Mouse (Mus musculus): ENCODE data around the gene Sema6d. TPM values are rescaled to one million over a fixed set of nuclear protein-coding genes. Genes with fewer than 3 reads are reported as not detected.

Gene Sema6d
- polyA plus RNA-seq, 1 experiment = 6.9 TPM

DNA sequence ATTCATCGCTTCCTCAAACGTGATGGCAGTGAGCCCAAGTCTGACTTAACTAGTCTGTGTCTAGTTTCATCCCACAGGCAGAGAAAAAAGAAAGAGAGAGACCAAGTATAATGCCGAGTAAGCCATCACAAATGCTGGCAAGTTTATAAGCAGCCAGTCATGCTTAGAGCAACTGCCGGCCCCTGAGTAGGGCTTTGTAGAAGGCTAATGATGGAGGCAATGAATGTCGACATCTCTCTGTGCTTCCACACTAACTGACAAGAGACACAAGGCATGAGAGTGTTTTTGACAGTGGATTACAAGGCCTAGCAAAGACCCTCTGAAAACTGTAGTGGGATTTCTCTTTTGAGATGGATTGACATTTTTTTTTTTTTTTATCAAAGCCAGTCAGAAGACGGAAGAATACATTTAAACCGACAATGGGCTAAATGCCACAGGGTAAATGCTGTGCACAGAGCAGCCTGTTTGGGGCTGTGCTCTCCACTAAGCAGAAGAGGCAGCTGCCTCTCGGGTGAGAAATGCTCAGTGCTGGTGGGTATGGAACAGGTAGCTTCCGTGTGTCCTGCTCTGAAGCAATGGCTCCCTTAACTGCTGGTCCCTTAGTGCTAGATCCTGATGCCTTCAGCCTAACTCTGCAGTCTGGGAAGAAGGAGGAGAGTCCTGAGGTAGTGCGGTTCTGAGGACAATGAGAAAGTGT, 380.7 kb downstream of the Sema6d start:
- DNase-seq (ENCODE audit: low read depth) = no peak

DNA sequence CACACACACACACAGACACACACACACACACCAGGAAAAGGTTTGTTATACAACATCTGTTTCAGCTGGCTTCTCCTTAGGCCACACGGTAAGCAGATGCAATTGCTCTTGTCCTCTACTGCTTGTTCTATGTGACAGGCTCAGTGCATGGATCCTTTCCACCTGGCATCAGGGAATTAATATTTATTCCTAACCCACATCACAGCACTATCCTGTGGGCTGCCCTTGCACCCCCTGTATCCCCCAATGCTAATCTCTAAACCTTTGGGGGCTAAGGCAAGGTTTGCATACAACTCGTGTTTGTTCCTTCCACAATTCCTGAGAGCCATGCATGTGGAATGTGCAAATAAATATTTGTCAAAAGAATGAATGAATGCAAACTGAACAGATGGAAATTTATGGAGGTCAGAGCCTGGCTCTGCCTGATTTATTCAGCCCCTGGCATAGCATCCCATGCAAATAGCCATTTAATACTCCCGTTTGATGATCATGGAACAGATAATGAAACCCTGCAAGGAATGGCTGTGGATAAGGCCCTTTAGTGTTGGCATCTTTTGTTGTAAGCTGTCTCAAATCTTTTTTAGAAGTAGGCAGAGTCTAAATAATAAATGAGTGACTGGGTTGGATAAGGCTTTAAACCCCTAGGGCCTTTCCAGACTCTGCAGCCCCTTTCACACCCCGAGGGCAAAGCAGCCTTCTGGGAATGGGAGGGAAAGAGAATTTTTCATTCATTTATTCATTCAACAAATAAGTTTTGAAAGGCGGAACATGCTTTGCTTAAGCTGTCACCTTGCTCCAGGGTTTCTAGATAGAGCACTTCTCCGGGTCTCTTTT, 383.1 kb downstream of the Sema6d start:
- DNase-seq (ENCODE audit: low read depth) = no peak

DNA sequence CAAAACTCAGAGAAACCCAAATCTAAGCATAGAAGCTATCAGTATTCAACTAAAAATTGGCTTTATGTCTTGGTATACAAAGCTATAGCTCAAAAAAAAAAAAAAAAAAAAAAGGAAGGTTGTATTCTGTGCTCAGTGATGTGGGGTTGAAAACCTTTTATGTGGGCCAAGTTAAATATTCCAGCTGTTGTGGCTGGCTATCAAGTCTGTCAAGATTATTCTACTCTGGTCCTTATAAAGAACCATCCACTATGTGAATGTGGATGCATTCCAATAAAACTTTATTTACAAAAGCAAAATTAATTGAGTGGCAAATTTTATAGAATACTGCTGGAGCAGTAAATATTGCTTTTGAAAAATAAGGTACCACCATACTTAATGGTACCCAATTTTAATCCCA, 388.1 kb downstream of the Sema6d start:
- no peak for DNase-seq (ENCODE audit: low read depth)

DNA sequence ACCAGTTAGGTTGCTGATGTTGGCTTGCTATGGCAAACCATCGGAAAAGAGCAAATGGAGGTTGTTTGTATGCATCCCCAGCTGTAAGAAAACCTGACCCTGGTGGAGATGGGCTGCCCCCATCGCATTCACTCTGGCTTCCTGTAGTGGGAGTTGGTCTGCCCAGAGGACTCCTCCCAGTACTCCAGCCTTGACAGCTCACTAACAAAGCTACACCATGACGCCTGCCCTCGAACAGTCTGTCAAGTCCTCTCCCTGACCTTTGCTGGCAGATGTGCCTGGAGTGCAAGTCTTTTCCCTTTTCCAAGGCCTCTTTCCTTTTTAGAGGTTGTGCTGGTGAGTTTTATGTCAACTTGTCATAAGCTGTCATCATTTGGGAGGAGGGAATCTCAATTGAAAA, 388.8 kb downstream of the Sema6d start:
- DNase-seq (ENCODE audit: low read depth) = no peak

DNA sequence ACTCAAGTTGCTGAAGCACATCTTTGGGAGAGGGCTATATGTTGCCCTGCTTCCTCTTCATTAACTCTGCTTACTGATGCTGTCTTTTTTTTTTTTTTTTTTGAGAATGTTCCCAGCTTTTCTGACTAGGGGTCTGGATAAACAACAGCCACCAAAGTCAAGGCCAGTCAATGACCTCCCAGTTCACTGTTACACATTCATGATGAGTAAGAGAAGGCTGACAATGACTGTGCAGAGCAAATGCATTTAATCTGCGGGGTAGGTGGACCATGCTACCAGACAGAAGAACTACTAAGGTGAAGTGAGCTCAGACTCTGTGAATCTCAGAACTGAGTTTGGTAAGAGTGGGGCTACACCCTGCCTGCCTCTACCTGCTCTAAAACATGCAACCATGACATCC, 396.0 kb downstream of the Sema6d start:
- DNase-seq (ENCODE audit: low read depth) = no peak

DNA sequence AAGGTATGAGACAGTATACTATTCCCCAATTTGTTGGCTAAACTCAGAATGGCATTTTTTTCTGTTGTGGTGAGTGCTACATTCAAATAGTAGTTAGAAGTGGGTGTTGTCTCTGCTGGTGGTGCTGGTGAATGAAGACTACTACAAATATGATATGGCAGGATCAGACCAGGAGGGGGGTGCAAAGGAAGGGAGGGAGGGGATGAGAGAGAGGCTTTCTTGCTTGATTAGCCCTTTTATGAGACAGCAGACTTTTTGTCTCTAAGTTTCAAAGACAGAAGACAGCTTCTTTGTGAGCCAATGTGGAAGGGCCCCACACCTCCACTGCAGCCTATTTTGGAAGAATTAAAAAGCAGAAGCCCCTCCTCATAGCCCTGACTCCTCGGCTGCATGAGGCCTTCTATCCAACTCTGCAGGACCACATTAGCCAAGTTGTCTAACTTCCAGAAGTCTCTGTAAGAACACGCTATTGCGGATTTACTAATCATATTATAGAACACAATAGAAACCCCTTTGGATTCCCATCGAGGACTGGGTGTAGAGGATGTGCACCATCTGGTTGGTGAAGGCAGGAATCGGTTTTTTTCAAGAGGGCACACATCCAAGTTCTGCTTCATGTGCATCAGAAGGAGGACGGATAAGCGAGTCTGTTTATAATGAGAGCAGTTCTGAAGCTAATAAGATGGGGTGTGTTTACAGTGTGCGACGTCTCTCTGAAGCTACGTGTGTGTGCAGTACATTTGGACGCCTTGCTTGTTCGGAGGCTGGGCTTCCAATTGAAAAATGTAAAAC, 400.4 kb downstream of the Sema6d start:
- DNase-seq (ENCODE audit: low read depth) = no peak

DNA sequence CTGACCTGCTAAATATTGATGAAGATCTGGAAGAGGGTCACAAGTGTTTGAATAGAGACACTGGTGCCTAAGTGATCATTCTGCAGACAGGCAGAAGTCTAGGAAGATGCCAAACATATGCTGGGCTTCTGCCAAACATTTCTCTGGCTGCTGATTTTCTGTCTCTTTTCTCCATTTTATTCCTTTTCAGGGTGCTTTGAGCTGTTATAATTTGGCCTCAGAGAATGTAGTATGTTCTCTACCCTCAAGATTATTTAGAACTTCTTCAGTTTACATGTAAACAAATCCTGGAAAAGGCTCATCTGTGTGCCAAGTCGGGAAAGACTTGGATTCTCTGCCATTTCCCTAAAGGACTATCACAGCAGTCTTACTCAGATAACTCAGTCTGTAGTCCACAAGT, 406.0 kb downstream of the Sema6d start:
- DNase-seq (ENCODE audit: low read depth) = no peak

DNA sequence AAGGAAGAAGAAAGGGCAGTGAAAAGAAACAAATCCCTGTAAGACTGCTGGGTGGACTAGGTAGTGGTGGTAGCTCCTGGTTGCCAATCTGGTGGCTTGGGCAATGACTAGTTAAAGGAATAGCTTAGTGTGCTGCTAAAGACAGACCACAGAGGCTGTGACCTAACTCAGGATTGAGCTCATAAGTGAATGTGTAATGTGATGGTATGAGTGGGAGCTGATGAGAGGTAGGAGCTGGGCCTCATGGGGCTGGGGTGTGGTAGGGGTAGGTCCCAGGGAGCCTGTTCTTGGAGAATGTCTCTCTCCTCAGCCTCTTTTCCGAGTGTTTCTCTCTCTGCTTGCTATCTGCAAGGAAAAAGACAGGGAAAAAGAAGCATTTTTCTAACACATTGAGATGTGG, 409.9 kb downstream of the Sema6d start:
- no peak for DNase-seq (ENCODE audit: low read depth)

DNA sequence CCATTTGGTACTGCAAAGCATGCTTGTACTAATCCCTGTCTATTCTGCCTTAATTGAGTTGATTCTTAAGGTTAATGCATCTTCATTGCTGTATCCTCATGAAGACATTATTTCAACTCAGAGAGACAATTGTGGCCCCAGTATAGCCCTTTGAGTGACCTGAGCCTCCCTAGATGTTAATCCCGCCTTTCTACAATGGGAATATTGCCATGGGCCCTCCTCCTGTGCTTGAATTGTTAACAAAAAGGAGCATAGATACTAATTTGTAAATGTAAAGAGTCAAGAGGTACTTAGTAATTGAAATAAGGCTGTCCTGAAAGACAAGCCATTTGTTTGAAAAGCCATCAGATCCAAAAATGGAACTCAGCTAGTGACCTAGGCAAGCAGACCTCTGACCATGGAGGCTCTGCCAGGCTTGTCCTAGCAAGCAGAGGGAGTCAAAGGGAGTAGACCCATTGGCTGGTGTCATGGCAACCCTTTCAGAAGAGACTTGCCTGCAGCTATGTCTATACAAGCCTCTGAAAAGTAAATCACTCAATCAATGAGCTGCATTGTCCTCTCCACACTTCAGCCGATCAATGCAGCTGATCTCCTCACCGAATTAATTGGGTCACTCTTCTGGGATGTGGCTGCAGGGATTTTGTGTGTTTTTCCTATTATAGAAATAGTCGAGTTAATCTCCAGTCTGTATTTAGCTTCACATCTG, 416.2 kb downstream of the Sema6d start:
- DNase-seq (ENCODE audit: low read depth) = no peak

DNA sequence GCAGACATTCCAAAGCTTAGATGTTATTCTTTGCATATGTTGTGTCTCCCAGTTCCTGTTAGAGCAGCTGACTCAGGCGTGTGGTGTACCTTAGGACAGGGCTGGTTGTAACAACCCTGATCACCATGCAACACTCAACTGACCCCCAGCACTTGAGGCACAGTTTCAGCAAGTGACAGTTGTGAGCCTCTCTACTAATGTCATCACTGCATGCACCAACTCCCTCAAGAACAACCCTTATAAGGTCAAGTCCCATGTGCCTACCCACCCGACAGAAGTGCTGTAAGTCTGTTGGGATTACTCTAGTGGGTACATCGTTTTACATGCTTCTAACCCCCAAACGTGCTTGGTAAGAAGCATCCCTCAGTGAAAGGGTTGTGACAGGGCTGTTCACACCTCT, 418.0 kb downstream of the Sema6d start:
- no peak for DNase-seq (ENCODE audit: low read depth)

DNA sequence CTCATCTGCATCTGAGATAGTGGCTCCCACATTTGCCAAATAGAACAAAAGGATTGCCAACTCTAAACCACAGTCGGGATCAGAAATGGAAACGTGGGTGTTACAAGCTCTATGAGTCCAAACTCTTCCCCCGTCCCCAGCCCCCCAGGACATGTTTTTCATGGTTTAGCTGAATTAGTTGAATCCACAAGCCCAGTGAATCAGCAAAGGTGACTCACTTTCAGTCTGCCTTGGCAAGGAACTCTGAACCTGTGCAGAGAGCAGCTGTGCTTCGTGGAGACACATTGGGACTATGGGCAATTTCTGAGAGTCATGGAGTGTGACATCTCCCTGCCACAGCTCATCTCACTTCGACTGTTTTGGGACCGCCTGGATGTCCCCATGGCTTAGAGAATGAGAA, 419.7 kb downstream of the Sema6d start:
- peak; percentile 68 for DNase-seq (ENCODE audit: low read depth)

DNA sequence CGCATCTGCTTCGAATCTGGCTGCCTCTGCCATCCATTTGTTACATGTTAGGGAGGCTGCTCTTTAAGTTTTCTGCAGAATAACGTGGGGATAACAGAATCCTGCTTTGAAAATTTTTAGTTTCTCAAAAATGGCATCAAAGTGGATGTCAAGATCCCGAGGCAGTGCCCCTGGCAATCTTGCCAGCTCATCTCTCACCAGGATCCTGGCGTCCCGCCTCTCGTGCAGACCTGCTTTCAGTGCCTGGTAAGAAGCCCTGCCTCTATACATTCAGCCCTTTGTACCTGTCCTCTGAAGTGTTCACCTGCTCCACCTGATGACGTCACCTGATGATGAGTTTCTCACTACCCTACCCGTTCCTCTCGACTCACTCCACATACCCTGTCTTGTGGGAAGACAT, 422.1 kb downstream of the Sema6d start:
- no peak for DNase-seq (ENCODE audit: low read depth)

DNA sequence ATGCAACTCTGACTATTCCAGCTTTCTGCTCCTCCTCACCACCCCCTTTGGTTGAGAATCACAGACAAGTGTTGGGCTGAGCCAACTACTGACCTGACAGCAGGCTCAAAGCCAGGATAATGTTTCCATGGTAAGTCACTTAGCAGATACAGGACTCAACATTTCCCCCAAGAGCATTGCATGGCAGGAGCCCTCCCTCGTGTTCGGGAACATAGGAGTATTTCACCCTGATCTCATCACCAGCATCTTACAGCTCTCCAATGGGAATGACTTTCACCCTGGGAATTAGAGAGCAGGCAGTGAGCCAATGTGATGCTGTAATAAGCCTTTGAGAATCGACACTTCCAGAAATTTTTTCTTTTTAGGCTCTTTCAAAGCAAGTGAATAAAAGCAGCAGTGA, 432.7 kb downstream of the Sema6d start:
- no peak for DNase-seq (ENCODE audit: low read depth)

DNA sequence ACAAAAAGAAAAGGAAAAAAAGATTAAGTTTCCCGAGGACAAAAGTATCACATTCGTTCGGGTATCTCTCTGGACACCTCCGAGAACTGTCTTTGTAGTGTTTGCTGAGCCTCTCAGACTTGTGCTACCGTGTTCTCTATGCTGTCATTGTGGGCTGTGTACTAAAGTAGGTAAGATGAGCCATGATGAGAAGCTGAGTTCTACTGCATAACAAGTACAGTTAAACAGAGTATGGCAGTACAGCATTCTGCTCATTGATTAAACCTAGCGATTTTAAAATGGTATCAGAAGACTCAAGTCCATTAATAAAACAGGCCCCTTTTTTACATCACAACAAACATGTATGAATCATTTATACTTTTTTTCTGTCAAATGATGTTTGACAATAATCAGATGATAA, 433.9 kb downstream of the Sema6d start:
- no peak for DNase-seq (ENCODE audit: low read depth)

DNA sequence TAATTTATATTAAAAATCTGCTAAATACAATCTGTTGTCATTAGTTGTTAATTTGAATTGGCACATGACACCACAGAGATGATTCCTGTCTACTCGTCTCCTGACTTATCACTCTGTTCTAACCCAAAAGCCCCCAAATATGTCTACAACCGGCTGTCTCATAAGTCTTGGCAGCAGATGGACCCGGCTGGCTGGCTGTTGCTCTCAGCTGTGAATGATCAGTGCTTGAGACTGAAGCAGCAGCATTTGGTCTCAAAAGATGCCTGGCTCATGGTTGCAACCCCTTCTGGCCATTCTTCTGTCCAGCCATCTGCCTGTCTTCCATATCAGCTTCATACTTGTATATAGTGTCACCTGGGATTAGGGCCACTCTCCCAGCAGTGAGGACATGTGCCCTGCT, 434.4 kb downstream of the Sema6d start:
- DNase-seq (ENCODE audit: low read depth) = no peak

DNA sequence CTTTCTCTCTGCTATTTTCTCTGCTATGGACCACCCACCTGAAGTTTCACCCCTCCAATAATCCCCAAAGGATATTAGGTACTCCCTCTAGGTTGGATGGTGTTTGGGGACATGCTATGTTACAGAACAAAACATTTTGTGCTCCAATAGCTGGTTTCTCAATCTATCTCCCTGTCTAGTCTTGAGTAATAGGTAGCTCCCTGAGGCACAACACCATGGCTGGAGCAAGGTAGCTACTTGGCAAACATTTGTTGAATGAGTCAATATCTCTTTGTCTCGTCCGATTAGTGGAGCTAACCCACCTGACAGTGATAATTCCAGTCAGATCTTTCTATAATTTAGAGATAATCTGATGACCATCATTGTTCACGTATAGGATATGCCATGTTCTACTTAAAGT, 437.9 kb downstream of the Sema6d start:
- peak; percentile 69 for DNase-seq (ENCODE audit: low read depth)

DNA sequence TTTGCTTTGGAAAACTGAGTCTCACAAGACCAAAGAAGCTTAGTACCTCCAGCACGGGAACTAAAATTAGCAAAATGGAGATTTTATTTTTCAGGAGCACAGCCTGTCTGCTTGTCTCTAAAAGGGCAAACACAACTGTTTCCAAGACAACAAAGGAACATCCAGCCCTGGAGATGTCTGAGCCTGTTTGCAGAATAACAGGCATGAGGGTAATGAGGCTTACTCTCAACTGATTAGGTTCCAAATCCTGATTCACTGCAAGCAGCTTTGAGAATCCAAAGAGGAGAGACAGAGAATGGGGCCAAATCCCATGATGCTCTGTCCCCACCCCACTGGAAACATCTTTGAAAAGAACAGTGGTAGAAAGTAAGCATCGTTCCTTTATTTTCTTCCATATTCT, 440.7 kb downstream of the Sema6d start:
- DNase-seq (ENCODE audit: low read depth) = no peak

DNA sequence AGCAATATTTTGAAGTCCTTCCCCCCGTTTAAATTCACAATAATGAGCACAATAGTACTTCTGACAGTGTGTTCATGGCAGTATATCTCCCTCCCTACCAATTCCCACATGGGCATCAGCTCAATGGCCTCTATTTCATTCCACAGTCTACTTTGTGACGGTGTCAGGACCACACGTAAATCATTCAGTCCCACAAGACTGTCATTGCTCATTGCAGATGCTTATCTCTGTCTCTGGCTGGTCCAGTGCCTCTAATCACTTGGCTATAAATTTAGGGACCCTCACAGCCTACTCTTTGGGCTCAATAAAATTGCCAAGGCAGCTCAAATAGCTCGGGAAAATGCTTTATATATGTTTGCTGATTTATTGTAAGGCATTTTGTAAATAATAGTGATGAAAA, 441.3 kb downstream of the Sema6d start:
- no peak for DNase-seq (ENCODE audit: low read depth)

DNA sequence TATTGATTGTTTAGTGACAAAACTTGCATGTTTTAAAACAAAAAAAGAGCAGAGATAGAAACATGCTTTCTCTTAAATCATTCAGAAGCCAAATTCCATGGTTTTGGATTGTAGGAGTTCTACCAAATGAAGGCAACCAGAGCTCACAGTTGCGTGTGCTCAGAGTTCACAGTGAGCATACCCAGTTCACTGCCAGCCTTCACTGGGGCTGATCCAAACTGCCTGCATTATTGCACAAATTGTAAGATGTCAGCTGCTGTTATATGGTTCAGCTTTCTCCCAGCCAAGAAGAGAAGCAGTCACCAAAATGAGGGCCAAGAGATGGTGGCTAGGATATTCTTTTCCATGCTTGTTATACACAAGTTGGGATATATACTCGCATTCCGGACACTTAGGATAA, 443.1 kb downstream of the Sema6d start:
- peak; percentile 9 for DNase-seq (ENCODE audit: low read depth)

DNA sequence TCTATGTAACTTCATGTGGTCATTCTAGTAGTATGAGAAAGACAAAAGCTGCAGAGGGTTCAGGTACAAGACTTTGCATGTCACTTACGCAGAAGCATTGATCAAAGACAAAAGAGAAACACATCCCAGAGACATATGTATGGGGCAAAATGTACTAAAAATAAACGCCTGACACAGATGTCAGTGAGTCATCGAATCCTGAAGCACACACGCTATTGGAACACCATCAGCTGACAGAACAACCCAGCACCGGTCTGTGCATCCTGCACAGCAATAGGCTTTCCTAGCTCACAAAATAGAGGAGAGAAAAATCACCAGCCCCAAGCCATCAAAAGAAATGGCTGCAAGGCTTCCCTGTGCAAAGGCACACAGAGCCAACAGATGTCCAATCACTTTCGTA, 443.8 kb downstream of the Sema6d start:
- DNase-seq (ENCODE audit: low read depth) = no peak

DNA sequence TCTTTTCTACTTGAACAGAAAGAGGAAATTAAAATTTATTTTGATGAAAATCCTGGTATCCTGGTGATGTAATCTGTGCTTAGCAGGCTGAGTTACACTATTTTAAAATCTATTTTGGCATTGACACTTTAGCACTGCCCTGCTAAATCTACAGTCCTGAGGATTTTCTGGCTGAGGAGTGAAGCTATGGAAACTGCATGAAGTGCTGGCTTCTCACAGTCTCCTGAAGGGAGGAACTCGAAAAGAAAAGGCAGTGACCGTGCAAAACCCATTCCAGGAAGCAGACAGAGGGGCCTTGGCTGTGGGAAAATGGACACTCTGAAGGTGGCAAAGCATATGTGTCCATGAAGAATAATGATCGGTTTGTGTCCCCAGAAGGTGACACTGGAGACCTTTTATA, 460.5 kb downstream of the Sema6d start:
- no peak for DNase-seq (ENCODE audit: low read depth)
